Mouse (Mus musculus) neural tube, embryonic 11.5 days (tissue): ENCODE measurements around the gene Tulp4. TPM values are rescaled to one million over a fixed set of nuclear protein-coding genes. Genes with fewer than 3 reads are reported as not detected.

ENCODE experiments used
- ATAC-seq: fragments of 200-750 bp; cut with Nextera tagmentation; 2 replicates; pipeline ENCODE4 v1.8.0; 2017; ENCODE audit warnings: moderate number of reproducible peaks, mild to moderate bottlenecking, moderate TSS enrichment, moderate library complexity; ENCODE audit not compliant: insufficient read depth, low FRiP score, low TSS enrichment
- DNase-seq: peaks from one replicate; pipeline ENCODE4 v3.0.0-alpha.2; 2015; ENCODE audit warnings: low spot score
- H3K27ac ChIP-seq: fragments of 300-500 bp; sonication (generic); 2 replicates; pipeline ENCODE4 v1.5.1; 2014; ENCODE audit warnings: low read depth, mild to moderate bottlenecking, low read length
- H3K27me3 ChIP-seq: fragments of 300-500 bp; sonication (generic); 2 replicates; pipeline ENCODE4 v1.6.1; 2014; ENCODE audit warnings: mild to moderate bottlenecking, low read length, mixed read lengths; ENCODE audit not compliant: control insufficient read depth, insufficient read depth
- H3K36me3 ChIP-seq: fragments of 300-500 bp; sonication (generic); 2 replicates; pipeline ENCODE4 v1.6.1; 2014; ENCODE audit warnings: mild to moderate bottlenecking, low read length, moderate library complexity, mixed read lengths; ENCODE audit not compliant: control insufficient read depth, insufficient read depth
- H3K4me1 ChIP-seq: fragments of 300-500 bp; sonication (generic); 2 replicates; pipeline ENCODE4 v1.6.1; 2014; ENCODE audit warnings: low read length, mixed read lengths; ENCODE audit not compliant: control insufficient read depth, insufficient read depth
- H3K4me2 ChIP-seq: fragments of 300-500 bp; sonication (generic); 2 replicates; pipeline ENCODE4 v1.6.1; 2014; ENCODE audit warnings: low read depth, mild to moderate bottlenecking, moderate library complexity
- H3K4me3 ChIP-seq: fragments of 300-500 bp; sonication (generic); 2 replicates; pipeline ENCODE4 v1.5.1; 2014; ENCODE audit warnings: low read depth, low read length
- H3K9ac ChIP-seq: fragments of 300-500 bp; sonication (generic); 2 replicates; pipeline ENCODE4 v1.6.1; 2014; ENCODE audit warnings: mild to moderate bottlenecking, low read length
- H3K9me3 ChIP-seq: fragments of 300-500 bp; sonication (generic); 2 replicates; pipeline ENCODE4 v1.6.1; 2016; ENCODE audit warnings: low read length; ENCODE audit not compliant: control insufficient read depth
- WGBS: fragments of 180-500 bp; shearing (Covaris S2); extraction: QIAGEN DNeasy Blood & Tissue Kit; methylation state at CpG from one replicate; pipeline ENCODE4 v1.1.7; 2014; 5-methylcytosine and 5-hydroxymethylcytosine counted together
- polyA plus RNA-seq: library from polyadenylated mRNA; unstranded; fragments of >200 nt; fragmentation: Nextera tagmentation; extraction: Ambion mirVana; gene quantifications from 2 replicates; pipeline ENCODE4 v1.2.1, GENCODE M21; 2014

The Tulp4 gene
- polyA plus RNA-seq, 1 experiment from 2014 or later, result 122 TPM

DNA sequence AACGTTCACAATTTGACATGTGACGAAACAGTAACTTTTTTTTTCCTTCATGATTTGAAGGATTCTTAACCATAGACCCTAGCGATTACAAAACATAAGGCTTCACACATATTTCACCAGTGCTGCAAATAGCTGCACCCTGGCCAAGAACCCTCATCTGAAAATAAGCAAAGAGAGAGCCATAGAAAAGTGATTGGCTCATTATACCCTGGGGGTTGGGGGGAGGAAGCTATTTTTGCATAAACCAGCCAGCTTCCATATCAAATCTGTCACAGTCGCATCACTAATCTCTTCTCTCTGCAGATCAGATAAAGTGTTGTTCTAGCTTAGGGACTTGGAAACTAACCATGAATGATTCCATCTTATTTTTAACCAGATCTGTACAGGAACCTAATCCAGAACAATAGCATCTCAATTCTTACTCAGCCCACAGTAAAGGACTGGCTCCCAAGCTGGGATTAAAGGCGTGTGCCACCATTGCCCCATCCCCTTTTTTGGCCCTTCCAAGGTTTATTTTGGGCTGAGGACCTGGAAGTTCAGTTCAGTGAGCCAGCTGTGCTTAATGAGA lies 22.8 kb upstream of the Tulp4 start:
- no peak overlapping the region for H3K4me3 ChIP-seq
- H3K4me2 ChIP-seq, result no peak overlapping the region
- DNase-seq (no peak), ATAC-seq (no peak)
- H3K9ac ChIP-seq, result no peak overlapping the region
- H3K36me3 ChIP-seq, result 0 out of 2 replicates have a peak, but pooled peaks cover 2% of the 10 kb centered on the region
- no peaks in the 10 kb centered on the region for H3K4me1 ChIP-seq
- no peaks in the 10 kb centered on the region for H3K27me3 ChIP-seq
- H3K27ac ChIP-seq, result no peak overlapping the region
- WGBS, result 94% methylated on average over 5 of the region's 5 CpGs
- H3K9me3 ChIP-seq, result no peaks in the 10 kb centered on the region

DNA sequence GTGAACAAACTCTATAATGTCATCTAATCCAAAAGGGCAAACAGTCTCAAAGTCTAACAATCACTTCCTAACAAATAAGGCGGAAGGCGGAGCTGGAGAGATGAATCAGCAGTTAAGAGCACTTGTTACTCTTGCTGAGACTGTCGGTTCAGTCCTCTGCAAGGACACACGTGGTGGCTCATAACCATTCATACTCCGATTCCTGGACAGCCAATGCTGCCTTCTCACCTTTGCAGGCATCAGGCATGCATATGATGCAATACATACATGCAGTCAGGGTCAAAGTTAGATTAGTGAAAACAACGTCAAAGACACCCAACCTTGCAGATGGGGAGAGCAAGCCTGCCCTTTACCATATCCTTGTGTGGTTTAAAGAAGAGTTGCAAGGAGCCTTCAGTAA lies 14.6 kb upstream of the Tulp4 start:
- Histone ChIP-seq H3K27ac (no peak overlapping the region), H3K4me3 (no peak overlapping the region), H3K36me3 (no peaks in the 10 kb centered on the region), H3K27me3 (no peaks in the 10 kb centered on the region), H3K9me3 (no peaks in the 10 kb centered on the region), H3K4me2 (no peak overlapping the region), H3K4me1 (no peaks in the 10 kb centered on the region), H3K9ac (no peak overlapping the region)
- ATAC-seq (no peak), DNase-seq (no peak)
- WGBS, result 87% methylated on average over 6 of the region's 6 CpGs

DNA sequence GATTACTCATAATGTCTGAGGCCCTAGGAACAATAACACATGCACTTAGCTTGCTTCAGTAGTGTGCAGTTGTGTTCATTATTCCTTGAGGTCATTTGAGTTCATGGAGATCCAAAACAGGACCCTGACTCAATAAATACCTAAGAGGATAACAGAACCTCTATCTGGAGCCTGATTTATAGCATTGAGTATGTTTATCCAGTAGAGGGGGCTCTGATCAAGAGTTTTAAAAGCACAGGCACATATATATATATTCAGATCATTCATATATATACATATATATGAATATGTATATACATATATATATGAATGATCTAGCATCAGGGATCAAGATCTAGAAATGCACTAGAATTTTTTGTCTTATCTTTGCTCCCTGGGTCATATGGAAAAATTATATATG lies 10.7 kb upstream of the Tulp4 start:
- Histone ChIP-seq H3K27ac (no peak overlapping the region), H3K36me3 (no peaks in the 10 kb centered on the region), H3K9me3 (no peaks in the 10 kb centered on the region), H3K9ac (no peak overlapping the region), H3K27me3 (no peaks in the 10 kb centered on the region), H3K4me3 (no peak overlapping the region), H3K4me1 (no peaks in the 10 kb centered on the region), H3K4me2 (no peak overlapping the region)
- ATAC-seq (no peak), DNase-seq (no peak)

DNA sequence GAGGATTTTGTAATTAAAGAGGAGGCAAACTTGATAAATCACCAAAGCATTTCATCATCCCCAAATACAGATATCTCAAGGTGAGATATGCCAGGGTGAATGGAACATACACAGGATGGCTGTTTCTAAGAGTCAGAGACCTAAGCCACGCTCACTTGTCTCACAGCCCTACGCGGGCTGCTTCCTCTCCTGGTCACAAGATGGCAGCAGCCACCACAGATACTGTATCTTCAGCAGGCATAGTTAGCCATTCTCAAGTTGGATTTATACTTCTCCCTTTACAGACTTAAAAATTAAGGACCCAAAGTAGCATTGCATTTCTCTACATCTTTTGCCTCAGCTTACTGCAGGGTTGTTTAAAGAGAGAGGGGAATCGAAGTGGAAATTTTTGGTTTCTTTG lies 8.4 kb upstream of the Tulp4 start:
- Histone ChIP-seq H3K9ac (no peak overlapping the region), H3K27ac (no peak overlapping the region), H3K4me3 (no peak overlapping the region), H3K9me3 (no peaks in the 10 kb centered on the region), H3K4me1 (no peaks in the 10 kb centered on the region), H3K4me2 (no peak overlapping the region), H3K27me3 (no peaks in the 10 kb centered on the region), H3K36me3 (no peaks in the 10 kb centered on the region)
- ATAC-seq, result no peak
- WGBS, result 35% methylated on average over 4 of the region's 4 CpGs
- peak; percentile 68 for DNase-seq

DNA sequence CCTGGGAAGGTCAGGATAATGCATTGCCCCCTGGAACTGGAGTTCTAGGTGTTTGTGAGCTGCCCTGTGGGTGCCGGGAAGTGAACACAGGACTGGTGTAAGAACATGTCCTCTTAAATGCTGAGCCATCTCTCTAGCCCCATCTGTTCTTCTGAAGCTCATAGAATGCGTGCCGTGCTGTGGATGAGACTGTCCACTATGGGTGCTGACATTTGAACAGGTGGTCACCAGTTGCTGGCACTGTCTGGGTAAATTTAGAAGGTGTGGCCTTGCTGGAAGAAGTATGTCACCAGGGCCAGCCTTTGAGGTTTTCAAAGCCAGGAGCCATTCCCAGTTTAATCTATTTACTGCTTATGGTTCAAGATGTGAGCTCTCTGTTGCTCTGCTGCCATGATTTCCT lies 4.0 kb upstream of the Tulp4 start:
- Histone ChIP-seq H3K4me1 (no peaks in the 10 kb centered on the region), H3K4me2 (no peak overlapping the region), H3K9ac (no peak overlapping the region), H3K27me3 (no peaks in the 10 kb centered on the region), H3K27ac (no peak overlapping the region), H3K36me3 (no peaks in the 10 kb centered on the region), H3K9me3 (no peaks in the 10 kb centered on the region), H3K4me3 (no peak overlapping the region)
- 93% methylated on average over 3 of the region's 3 CpGs for WGBS
- no peak for DNase-seq
- no peak for ATAC-seq

DNA sequence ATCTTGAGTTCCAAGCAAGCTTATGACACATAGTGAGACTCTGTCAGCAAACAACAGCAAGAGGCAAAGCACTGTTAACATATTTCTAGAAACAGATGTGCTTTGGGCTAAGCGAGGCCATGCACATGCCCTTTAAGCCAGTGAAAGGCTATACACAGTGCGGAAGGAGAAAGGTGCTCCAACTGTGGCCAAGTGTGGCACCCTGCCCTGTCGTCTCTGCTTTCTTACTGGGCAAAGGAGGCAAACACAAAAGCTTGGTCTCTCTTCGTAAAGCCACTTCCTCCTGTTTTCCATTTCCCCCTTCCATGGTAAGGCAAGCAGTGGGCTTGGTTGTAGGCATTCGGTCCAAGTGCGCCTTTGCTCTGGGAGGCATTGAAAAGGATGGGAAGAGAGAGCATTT lies 2.7 kb upstream of the Tulp4 start:
- Histone ChIP-seq H3K4me2 (no peak overlapping the region), H3K4me1 (peaks cover 10% of the 10 kb centered on the region), H3K4me3 (no peak overlapping the region), H3K27ac (no peak overlapping the region), H3K36me3 (no peaks in the 10 kb centered on the region), H3K27me3 (no peaks in the 10 kb centered on the region), H3K9me3 (no peaks in the 10 kb centered on the region), H3K9ac (no peak overlapping the region)
- no peak for ATAC-seq
- 82% methylated on average over 6 of the region's 6 CpGs for WGBS
- DNase-seq, result no peak

DNA sequence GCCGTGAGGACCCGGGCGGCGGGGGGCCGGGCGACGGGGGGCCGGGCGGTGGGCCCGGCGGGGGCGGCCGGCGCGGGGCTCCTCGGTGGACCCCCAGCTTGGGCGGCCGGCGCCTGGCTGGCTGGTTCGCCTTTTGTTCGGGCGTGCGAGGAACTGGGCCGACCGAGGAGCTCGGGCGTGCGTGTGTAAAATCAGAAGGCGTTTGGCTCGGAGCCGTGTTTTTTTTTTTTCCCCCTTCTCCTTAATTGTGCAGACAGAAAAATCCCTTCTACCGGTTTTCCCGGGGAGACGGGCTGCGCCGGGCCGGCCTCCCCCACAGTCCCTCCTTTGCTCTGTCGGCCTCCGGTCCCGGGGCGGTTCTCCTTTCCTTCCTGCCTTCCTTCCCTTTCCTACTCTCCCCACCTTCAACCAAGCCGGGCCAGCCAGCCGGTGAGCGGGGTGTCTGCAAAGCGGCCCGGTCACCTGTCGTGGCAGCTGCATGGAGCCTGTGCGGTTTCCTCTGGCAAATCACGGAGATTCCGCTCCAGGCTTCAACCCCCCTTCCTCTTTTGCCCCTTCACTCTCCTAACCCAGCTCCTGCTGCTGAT lies 871 bp downstream of the Tulp4 start:
- H3K4me1 ChIP-seq, result peaks cover 11% of the 10 kb centered on the region
- under 1% methylated on average over 34 of the region's 50 CpGs for WGBS
- peak; percentile 10; the same call in 1 of the 2 replicates for ATAC-seq

DNA sequence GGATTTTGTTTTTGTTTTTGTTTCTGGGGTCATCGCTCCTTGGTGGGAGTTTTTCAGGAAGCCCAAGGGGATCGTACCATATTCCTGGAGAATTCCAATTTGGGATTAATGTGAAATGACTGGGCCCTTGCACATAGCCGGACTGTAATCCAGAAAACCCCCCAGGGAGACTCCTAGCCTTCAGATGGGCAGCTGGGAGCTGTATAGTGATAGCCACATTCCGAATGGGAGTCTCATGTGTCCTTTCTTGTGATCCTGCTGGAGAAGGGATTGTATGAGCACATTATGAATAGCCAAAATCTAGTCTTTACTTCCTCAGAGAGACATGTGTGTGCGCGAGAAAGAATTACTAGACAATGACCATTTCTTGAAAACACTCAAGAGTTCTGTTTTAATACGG lies 1.9 kb downstream of the Tulp4 start:
- H3K27me3 ChIP-seq, result no peaks in the 10 kb centered on the region
- 63% methylated on average over 7 of the region's 7 CpGs for WGBS
- H3K36me3 ChIP-seq, result peaks cover 2% of the 10 kb centered on the region; the same call in 1 of the 2 replicates
- peaks cover 11% of the 10 kb centered on the region for H3K4me1 ChIP-seq
- peak overlapping the region; percentile 97 for H3K9ac ChIP-seq
- peak overlapping the region; percentile 51 for H3K4me2 ChIP-seq
- no peak overlapping the region for H3K27ac ChIP-seq
- no peak for DNase-seq
- peak overlapping the region; percentile 88 for H3K4me3 ChIP-seq
- H3K9me3 ChIP-seq, result no peaks in the 10 kb centered on the region
- ATAC-seq, result no peak

More for the DNA sequence above, 871 bp downstream of the Tulp4 start:
- DNase-seq, result peak; percentile 54
- peaks cover 1% of the 10 kb centered on the region; the same call in 1 of the 2 replicates for H3K36me3 ChIP-seq
- H3K27me3 ChIP-seq, result no peaks in the 10 kb centered on the region
- H3K4me2 ChIP-seq, result peak overlapping the region; percentile 51
- no peaks in the 10 kb centered on the region for H3K9me3 ChIP-seq
- H3K9ac ChIP-seq, result peak overlapping the region; percentile 97
- H3K27ac ChIP-seq, result peak overlapping the region; percentile 90
- H3K4me3 ChIP-seq, result peak overlapping the region; percentile 88

DNA sequence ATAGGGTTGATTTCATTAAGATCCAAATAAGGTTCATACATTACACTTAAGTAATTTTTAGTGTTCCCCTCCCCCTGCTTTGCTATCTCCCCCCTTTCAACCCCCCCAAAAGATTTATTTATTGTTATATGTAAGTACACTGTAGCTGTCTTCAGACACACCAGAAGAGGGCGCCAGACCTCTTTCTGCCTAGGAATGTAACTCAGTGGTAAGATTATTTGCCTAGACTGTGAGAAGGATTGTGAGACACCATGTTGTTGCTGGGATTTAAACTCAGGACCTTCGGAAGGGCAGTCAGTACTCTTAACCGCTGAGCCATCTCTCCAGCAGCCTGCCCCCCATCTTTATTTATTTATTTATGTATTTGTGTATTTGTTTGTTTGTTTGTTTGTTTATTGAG lies 4.7 kb downstream of the Tulp4 start:
- H3K9ac ChIP-seq, result no peak overlapping the region
- 88% methylated on average over 3 of the region's 3 CpGs for WGBS
- H3K27ac ChIP-seq, result no peak overlapping the region
- peaks cover 11% of the 10 kb centered on the region for H3K4me1 ChIP-seq
- no peak overlapping the region for H3K4me3 ChIP-seq
- H3K36me3 ChIP-seq, result peaks cover 2% of the 10 kb centered on the region; the same call in 1 of the 2 replicates
- no peak overlapping the region for H3K4me2 ChIP-seq
- DNase-seq (no peak), ATAC-seq (no peak)
- no peaks in the 10 kb centered on the region for H3K9me3 ChIP-seq
- H3K27me3 ChIP-seq, result no peaks in the 10 kb centered on the region
